Mouse (Mus musculus): ENCODE results near the gene Ppbp.
"Not testable (repeated sequence)": the region's sequence is repeated elsewhere in the genome, so short reads cannot be mapped to it uniquely, and the experiment has no call there.

The Ppbp gene

GRCm38 (mm10) chr5:90788114-90788513, 19.8 kb downstream of the Ppbp start:
- no peak for DNase-seq (ENCODE audit: low spot score in 2 of 2)

GRCm38 (mm10) chr5:90789306-90790073, 21.2 kb downstream of the Ppbp start:
- DNase-seq (ENCODE audit: low spot score in 2 of 2), result no peak

GRCm38 (mm10) chr5:90790074-90790502, 21.8 kb downstream of the Ppbp start:
- no peak for DNase-seq (ENCODE audit: low spot score in 2 of 2)

- no peak for DNase-seq (ENCODE audit: low spot score in 2 of 2)
These were observed 25.9 kb downstream of the Ppbp start, which contains the start of gene Cxcl15 for GRCm38 (mm10) chr5:90794195-90794625. Cxcl15 (plus strand) TSS chr5:90794534.

- DNase-seq (ENCODE audit: low spot score in 2 of 2), result not testable (repeated sequence)
These were observed 27.1 kb downstream of the Ppbp start for GRCm38 (mm10) chr5:90795392-90795791.

- no peak for DNase-seq (ENCODE audit: low spot score in 2 of 2)
These were observed 36.3 kb downstream of the Ppbp start for GRCm38 (mm10) chr5:90804574-90804973.

- no peak for DNase-seq (ENCODE audit: low spot score in 2 of 2)
These were observed 37.7 kb downstream of the Ppbp start for GRCm38 (mm10) chr5:90806050-90806449.

- no peak for DNase-seq (ENCODE audit: low spot score in 2 of 2)
These were observed 39.0 kb downstream of the Ppbp start for GRCm38 (mm10) chr5:90807176-90807950.

All from spleen, postnatal 10 days (tissue).